Mouse (Mus musculus) cortical plate, adult 2 months (tissue): Measurements from ENCODE around the gene Plxdc1. TPM values are rescaled to one million over a fixed set of nuclear protein-coding genes. Genes with fewer than 3 reads are reported as not detected.
A peak's percentile ranks its signal among the peaks of the same experiment; 100 is the strongest.

Experiments used
- H3K27ac ChIP-seq: fragments of 200-500 bp; 2 replicates; pipeline ENCODE4 v1.5.1; 2012; ENCODE audit warnings: low read length, control low read depth, inconsistent platforms; ENCODE audit not compliant: insufficient read depth
- H3K4me1 ChIP-seq: fragments of 200-500 bp; 2 replicates; pipeline ENCODE4 v1.6.1; 2011; ENCODE audit warnings: low read length; ENCODE audit not compliant: control insufficient read depth, insufficient read depth
- H3K4me3 ChIP-seq: fragments of 200-500 bp; 2 replicates; pipeline ENCODE4 v1.5.1; 2011; ENCODE audit warnings: mild to moderate bottlenecking, low read length, control low read depth; ENCODE audit not compliant: insufficient read depth
- CTCF ChIP-seq: fragments of 200-500 bp; IDR thresholded peaks from 2 replicates; pipeline ENCODE4 v1.5.1; 2011; ENCODE audit warnings: mild to moderate bottlenecking, control low read depth, low read length; ENCODE audit not compliant: insufficient read depth; ENCODE audit errors: extremely low read depth
- POLR2A ChIP-seq: fragments of 200-500 bp; IDR thresholded peaks from 2 replicates; pipeline ENCODE4 v1.6.1; 2011; ENCODE audit warnings: mild to moderate bottlenecking, low read length, control low read depth; ENCODE audit not compliant: insufficient read depth; ENCODE audit errors: extremely low read depth
- polyA plus RNA-seq: library from polyadenylated mRNA; depleted of rRNA; stranded (reverse); fragments of >200 nt; gene quantifications from 2 replicates; pipeline ENCODE4 v1.2.3, GENCODE M21; 2012

Gene Plxdc1
- polyA plus RNA-seq, 1 experiment, result 29.2 TPM

DNA sequence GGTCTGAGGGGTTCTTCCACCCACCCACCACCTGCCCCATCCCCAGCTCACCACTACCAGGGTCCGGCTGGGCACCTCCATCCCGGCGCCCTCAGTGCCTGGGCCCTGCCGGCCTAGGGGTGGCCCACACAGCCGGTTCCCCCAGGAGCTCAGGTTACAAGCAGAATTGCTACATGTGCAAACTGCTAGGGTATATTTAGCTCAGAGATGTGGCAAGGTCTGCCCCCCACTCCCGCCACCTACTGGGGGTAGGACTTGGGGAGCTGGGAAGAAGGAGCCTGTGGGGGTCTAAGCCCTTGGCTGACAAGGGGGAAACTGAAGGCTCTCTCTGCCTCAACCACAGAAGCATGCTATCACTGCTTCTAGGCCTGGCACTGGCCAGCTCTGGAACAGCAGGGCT is 32.0 kb upstream of the Plxdc1 start:
- peaks cover 7% of the 10 kb centered on the region for H3K4me1 ChIP-seq
- TF ChIP-seq CTCF (no peak), POLR2A (no peak)
- peak overlapping the region; percentile 72; the same call in 1 of the 2 replicates for H3K27ac ChIP-seq
- H3K4me3 ChIP-seq, result no peak overlapping the region

DNA sequence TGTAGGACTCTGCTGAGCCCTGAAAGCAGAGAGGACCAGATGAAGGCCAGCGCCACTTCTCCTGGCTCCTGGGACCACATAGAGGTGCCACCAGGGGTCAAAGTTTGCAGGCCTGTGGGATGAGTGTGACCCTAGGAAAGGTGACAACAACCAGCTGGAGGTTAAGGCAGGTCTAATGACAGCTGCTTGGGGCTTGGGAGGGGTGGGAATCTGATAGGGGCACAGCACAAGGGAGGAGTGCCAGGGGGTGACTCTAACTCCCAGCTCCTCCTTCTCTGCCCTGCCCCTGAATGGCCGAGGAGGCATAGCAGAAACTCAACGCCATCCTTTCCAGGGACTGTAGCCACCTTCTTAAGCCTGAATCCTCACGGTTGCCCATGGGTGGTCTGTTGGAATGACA is 30.6 kb upstream of the Plxdc1 start:
- no peak overlapping the region for H3K27ac ChIP-seq
- no peak overlapping the region for H3K4me3 ChIP-seq
- TF ChIP-seq POLR2A (no peak), CTCF (no peak)
- H3K4me1 ChIP-seq, result peaks cover 9% of the 10 kb centered on the region

DNA sequence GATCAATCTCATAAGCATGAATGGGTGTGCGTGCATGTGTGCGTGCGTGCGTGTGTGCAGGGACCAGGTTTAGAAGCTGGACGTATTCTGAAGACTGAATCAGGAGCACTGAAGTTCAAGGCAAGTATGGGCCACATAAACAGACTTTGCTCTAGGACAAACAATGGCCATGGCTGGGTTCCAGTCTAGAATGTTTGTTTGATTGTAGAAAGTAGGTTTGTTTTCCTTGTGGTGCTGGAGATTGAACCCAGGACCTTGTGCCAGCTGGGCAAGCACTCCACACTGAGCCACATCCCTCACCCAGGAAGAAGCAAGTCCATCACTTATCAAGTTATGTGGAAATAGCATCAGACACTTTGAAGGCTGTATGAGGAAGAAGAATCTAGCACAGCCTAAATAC is 29.9 kb upstream of the Plxdc1 start:
- Histone ChIP-seq H3K27ac (no peak overlapping the region), H3K4me1 (peaks cover 12% of the 10 kb centered on the region), H3K4me3 (no peak overlapping the region)
- TF ChIP-seq CTCF, result no peak
- TF ChIP-seq POLR2A, result no peak

DNA sequence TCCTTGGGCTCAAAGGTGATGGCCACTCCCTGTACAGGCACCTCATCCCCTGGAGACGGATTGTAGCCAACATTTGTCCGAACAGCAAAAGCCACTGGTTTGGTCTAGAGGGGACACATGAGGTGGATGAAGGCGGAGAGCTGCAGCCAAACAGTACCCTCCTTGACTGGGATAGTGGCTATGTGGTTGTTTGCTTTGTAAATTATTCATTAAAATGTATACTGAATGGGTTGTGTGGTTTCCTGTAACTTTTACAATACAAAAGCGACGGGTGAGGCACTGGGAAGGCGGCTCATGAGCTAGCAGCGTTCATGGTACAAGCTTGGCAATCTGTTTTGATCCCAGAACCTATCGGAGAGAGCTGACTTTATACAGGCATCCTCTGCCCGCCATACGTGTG is 26.6 kb upstream of the Plxdc1 start:
- no peak overlapping the region for H3K27ac ChIP-seq
- H3K4me1 ChIP-seq, result peaks cover 9% of the 10 kb centered on the region
- TF ChIP-seq POLR2A (no peak), CTCF (no peak)

DNA sequence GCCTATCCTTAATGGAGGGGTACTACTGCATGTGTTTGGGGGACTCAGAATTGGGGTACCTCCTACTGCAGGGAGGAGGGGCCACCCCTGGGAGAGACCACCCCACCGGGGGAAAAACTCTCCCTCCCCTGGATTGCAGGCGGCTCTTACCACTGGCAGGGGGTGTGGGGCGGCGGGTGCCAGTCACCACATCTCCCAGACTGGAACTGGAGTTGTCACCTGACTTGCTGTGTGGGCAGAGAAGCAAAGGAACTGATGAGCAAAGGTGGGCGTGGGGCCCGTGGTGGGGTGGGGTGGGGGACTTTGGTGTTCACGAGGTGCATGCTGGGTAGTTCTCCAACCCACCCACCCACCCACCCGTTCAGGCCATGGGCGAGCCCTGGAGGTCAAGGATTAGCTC is 25.5 kb upstream of the Plxdc1 start:
- peak overlapping the region; percentile 73 for H3K27ac ChIP-seq
- peaks cover 6% of the 10 kb centered on the region for H3K4me1 ChIP-seq
- TF ChIP-seq CTCF, result no peak
- TF ChIP-seq POLR2A, result no peak
- H3K4me3 ChIP-seq, result no peak overlapping the region

More for the DNA sequence above, 26.6 kb upstream of the Plxdc1 start:
- no peak overlapping the region for H3K4me3 ChIP-seq

DNA sequence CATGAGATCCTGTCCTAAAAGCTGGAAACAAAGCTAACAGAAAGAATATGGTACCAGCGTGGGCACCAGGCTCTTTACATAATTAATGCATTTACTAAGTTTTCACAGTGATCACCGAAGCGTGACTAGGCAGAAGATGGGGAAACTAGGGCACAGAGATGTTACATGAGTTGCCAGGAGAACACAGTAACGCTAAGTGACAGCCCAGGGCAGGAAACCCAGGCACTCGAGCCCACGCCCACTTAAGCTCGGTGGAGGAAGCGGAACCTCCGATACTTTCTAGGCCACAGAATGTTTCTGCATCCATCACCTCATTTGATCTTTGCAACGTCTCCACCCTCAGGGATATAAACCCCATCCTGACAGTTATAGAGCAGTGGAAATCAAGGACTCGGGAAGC is 21.8 kb upstream of the Plxdc1 start:
- TF ChIP-seq POLR2A (no peak), CTCF (no peak)
- Histone ChIP-seq H3K4me1 (peaks cover 8% of the 10 kb centered on the region), H3K27ac (0 out of 2 replicates have a peak overlapping the region, but pooled peaks have one; percentile 8), H3K4me3 (no peak overlapping the region)

DNA sequence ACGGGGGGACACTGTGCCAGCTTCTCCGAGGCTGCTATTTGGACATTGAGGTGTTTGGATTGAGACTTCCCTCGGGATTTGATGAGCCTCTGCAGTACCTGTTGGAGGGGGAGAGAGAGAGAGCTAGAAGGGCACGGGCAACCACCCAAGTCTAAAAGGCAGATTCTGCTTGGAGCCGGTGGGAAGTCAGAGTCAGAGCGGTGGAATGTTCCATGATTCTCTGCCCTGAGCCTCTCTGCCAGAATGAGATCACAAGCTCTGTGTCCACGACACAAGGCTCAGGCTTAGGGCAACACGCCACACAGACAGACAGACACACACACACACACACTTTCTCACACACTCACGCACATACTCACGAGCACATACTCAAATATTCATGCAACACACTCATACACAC is 19.4 kb upstream of the Plxdc1 start:
- TF ChIP-seq CTCF, result no peak
- no peak for TF ChIP-seq POLR2A
- Histone ChIP-seq H3K4me3 (no peak overlapping the region), H3K4me1 (peaks cover 4% of the 10 kb centered on the region), H3K27ac (no peak overlapping the region)

DNA sequence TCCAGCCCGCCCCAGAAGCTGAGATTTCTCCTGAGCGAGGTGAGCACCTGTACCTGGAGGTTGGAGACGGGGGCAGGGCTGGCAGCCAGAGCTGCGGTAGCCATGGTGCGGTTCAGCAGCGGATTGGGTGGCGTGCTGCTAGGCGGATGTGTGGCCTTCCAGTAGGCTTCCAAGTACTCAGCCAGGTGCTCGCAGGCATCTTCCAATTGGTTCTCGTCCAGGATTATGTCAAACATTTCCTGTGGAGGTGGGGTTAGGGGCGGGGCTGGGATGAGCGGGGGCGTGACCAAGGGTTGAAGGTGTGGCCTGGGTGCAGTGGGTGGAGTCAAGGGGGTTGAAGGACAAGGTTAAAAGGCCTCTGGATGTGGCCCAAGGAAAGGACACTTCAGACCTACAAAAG is 18.8 kb upstream of the Plxdc1 start:
- peaks cover 4% of the 10 kb centered on the region for H3K4me1 ChIP-seq
- H3K27ac ChIP-seq, result 0 out of 2 replicates have a peak overlapping the region, but pooled peaks have one; percentile 26
- TF ChIP-seq CTCF (no peak), POLR2A (no peak)
- no peak overlapping the region for H3K4me3 ChIP-seq

DNA sequence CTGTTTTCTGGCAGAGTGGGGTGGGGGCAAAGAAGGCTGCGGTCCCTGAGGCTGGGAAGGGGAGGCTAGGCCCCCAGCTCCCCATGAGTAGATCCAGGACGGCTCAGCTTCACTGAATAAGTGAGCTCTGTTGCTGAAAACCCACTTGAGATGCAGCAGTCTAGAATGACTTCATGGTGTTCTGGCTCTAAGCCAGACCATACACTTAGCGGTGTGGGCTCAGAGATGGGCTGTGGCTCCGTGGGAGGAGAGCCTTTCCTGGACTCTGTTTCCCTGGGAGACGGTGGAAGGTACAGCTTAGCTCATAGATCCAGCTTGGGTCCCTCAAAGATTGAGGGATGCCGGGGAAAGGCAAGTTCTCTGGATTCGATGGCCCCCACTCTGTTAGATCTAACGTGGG is 17.9 kb upstream of the Plxdc1 start:
- Histone ChIP-seq H3K4me1 (peaks cover 4% of the 10 kb centered on the region), H3K27ac (no peak overlapping the region), H3K4me3 (no peak overlapping the region)
- TF ChIP-seq POLR2A (0 out of 2 replicates have a peak, but pooled peaks have one; percentile 27), CTCF (no peak)

DNA sequence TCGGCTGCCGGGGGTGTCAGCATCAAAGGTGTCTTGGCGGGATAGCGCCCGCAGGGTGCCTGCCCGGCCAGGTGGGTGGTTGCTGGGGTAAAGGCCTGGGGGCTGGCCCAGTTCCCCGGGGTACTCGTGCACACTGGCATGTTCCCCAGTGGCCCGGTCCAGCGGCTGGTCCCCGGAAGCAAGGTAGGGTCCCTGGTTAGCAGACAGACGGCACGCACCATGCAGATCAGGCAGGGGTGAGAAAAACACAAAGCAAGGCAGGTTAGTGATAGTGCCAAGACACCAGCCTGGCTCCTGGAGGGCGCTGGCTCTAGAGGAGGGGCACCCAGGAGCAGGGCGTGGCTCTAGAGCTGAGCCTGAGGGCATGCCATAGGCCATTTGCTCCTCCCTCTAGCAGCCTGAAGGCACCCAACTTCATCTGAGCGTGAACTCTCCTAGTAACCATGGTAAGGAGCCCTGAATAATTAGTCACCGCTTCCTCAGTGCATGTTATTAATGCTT is 17.0 kb upstream of the Plxdc1 start:
- Histone ChIP-seq H3K27ac (no peak overlapping the region), H3K4me3 (no peak overlapping the region)
- TF ChIP-seq POLR2A, result no peak

DNA sequence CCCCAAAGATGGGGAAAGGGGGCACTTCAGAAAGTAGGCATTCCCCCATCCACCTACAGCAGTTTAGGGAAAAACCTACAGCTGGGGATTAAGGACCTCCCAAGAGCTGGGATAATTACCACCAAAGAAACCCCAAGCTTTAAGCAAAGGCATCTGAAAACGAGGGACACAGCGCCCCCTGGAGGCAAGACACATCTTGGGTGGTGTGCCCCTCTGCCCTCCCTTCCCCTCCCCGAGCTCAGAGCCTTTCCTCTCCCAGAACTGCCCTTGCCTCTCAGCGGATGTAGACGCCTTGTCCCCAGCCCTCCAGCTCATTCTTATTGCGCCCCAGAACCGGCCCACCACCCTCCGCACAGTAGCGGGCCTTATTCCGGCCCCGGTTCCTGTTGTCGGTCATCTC is 16.4 kb upstream of the Plxdc1 start:
- H3K4me3 ChIP-seq, result no peak overlapping the region
- H3K27ac ChIP-seq, result no peak overlapping the region
- TF ChIP-seq CTCF, result peak; percentile 67
- TF ChIP-seq POLR2A, result no peak
- H3K4me1 ChIP-seq, result peaks cover 3% of the 10 kb centered on the region

More for the DNA sequence above, 17.0 kb upstream of the Plxdc1 start:
- H3K4me1 ChIP-seq, result peaks cover 3% of the 10 kb centered on the region
